Mouse (Mus musculus) forebrain, embryonic 16.5 days (tissue): ENCODE data around the gene Tmem246. TPM values are rescaled to one million over a fixed set of nuclear protein-coding genes. Genes with fewer than 3 reads are reported as not detected.

Source experiments
- polyA plus RNA-seq: library from polyadenylated mRNA; unstranded; fragments of >200 nt; fragmentation: Nextera tagmentation; extraction: Ambion mirVana; gene quantifications from 2 replicates; pipeline ENCODE4 v1.2.1, GENCODE M21; 2015

Tmem246 gene
- polyA plus RNA-seq, 1 experiment from 2014 or later: 72.7 TPM

Other genes with a start within 250 kb of the Tmem246 start
- gene Acnat2, start 189.7 kb downstream of the Tmem246 start, polyA plus RNA-seq: not detected in 2 replicates
- not detected in 2 replicates for gene Acnat1, start 124.0 kb downstream of the Tmem246 start, polyA plus RNA-seq
- gene Baat, start 91.3 kb downstream of the Tmem246 start, polyA plus RNA-seq: 0.12 and 0.16 TPM in 2 replicates
- gene Mrpl50, start 76.8 kb downstream of the Tmem246 start, polyA plus RNA-seq: 79.0 and 83.5 TPM in 2 replicates
- gene Zfp189, start 76.7 kb downstream of the Tmem246 start, polyA plus RNA-seq: 14.9 and 15.8 TPM in 2 replicates
- 0.14 and 0.35 TPM in 2 replicates for gene Aldob, start 48.3 kb downstream of the Tmem246 start, polyA plus RNA-seq
- gene Rnf20, start 34.1 kb upstream of the Tmem246 start, polyA plus RNA-seq: 57.9 and 61.5 TPM in 2 replicates
- 0.10 and 0.39 TPM in 2 replicates for gene Ppp3r2, start 84.1 kb upstream of the Tmem246 start, polyA plus RNA-seq
- 8.3 and 12.2 TPM in 2 replicates for gene Grin3a, start 247.9 kb upstream of the Tmem246 start, polyA plus RNA-seq